Mouse (Mus musculus): ENCODE measurements around the gene Ube2o. TPM values are rescaled to one million over a fixed set of nuclear protein-coding genes. Genes with fewer than 3 reads are reported as not detected.
A peak's percentile ranks its signal among the peaks of the same experiment; 100 is the strongest.

The Ube2o gene
- polyA plus RNA-seq, 2 experiments, result 18.7 to 29.7 TPM

DNA sequence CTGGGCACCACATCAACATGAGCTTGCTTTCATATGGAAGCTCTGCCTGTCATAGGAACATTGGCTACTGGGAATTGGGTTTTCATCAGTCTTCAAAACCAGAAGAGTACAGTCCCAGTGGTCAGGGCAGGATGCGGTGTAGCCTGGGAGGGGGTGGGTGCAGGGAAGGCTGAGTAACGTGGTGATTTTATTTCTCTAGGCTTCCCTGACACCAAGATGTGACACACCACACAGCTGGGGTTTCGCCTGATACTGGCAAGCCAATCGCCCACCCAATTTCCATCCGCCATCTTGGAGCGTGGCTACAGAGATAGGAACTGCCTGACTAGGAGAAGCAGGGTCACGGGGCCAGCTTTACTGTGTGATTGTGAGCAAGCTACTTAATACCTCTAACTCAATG is 37.4 kb upstream of the Ube2o start:
- TF ChIP-seq POLR2A (IDR thresholded peaks at IDR 0.05; ENCODE audit: borderline replicate concordance, extremely low read depth, insufficient read depth, insufficient read length), result no peak
- H3K36me3 ChIP-seq (ENCODE audit: control insufficient read depth, insufficient read depth, low read length), result no peaks in the 10 kb centered on the region
- no peaks in the 10 kb centered on the region for H3K27me3 ChIP-seq (ENCODE audit: control insufficient read depth, insufficient read depth, low read length)
- H3K27ac ChIP-seq (replicated peaks; ENCODE audit: low read depth, low read length), result no peak overlapping the region
- H3K9ac ChIP-seq (ENCODE audit: low read depth, low read length, severe bottlenecking), result no peak overlapping the region
- no peaks in the 10 kb centered on the region for H3K9me3 ChIP-seq (ENCODE audit: control insufficient read depth, low read length)
- H3K4me2 ChIP-seq (replicated peaks; ENCODE audit: low read depth, low read length, severe bottlenecking), result no peak overlapping the region
- ATAC-seq (ENCODE audit: low FRiP score, low read depth), result no peak
- no peak overlapping the region for H3K4me3 ChIP-seq (replicated peaks; ENCODE audit: low read length)
- no peak for DNase-seq (ENCODE audit: low spot score)
- WGBS, result 90% methylated on average over 7 of the region's 7 CpGs
- peaks cover 42% of the 10 kb centered on the region for H3K4me1 ChIP-seq (ENCODE audit: control insufficient read depth, insufficient read depth, low read length)

DNA sequence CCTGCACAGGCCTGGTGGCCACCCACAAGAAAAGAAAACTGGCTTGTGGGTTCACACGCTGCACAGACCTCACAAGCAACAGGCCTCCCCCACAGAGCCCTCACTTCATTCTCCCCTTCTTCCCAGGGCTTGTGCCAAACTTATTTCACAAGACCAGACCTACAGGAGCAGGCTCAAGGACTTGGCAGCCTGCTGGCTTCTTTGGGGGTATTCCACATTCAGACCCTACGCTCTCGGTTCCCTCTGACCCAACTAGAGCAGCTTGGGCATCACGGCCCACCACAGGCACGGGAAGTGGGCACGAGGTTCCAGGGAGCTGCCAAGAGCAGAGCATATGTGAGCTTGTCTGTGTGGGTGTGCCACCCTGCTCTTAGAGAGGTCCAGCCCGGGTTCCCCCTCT is 36.4 kb upstream of the Ube2o start:
- Histone ChIP-seq H3K9me3 (ENCODE audit: control insufficient read depth, low read length) (no peaks in the 10 kb centered on the region), H3K9ac (ENCODE audit: low read depth, low read length, severe bottlenecking) (no peak overlapping the region), H3K36me3 (ENCODE audit: control insufficient read depth, insufficient read depth, low read length) (no peaks in the 10 kb centered on the region), H3K4me3 (replicated peaks; ENCODE audit: low read length) (no peak overlapping the region), H3K27ac (replicated peaks; ENCODE audit: low read depth, low read length) (no peak overlapping the region), H3K4me1 (ENCODE audit: control insufficient read depth, insufficient read depth, low read length) (peaks cover 35% of the 10 kb centered on the region), H3K27me3 (ENCODE audit: control insufficient read depth, insufficient read depth, low read length) (no peaks in the 10 kb centered on the region), H3K4me2 (replicated peaks; ENCODE audit: low read depth, low read length, severe bottlenecking) (no peak overlapping the region)
- 75% methylated on average over 7 of the region's 7 CpGs for WGBS
- no peak for TF ChIP-seq POLR2A (IDR thresholded peaks at IDR 0.05; ENCODE audit: borderline replicate concordance, extremely low read depth, insufficient read depth, insufficient read length)
- ATAC-seq (ENCODE audit: low FRiP score, low read depth) (0 out of 2 replicates have a peak, but pooled peaks have one; percentile 11), DNase-seq (ENCODE audit: low spot score) (no peak)

DNA sequence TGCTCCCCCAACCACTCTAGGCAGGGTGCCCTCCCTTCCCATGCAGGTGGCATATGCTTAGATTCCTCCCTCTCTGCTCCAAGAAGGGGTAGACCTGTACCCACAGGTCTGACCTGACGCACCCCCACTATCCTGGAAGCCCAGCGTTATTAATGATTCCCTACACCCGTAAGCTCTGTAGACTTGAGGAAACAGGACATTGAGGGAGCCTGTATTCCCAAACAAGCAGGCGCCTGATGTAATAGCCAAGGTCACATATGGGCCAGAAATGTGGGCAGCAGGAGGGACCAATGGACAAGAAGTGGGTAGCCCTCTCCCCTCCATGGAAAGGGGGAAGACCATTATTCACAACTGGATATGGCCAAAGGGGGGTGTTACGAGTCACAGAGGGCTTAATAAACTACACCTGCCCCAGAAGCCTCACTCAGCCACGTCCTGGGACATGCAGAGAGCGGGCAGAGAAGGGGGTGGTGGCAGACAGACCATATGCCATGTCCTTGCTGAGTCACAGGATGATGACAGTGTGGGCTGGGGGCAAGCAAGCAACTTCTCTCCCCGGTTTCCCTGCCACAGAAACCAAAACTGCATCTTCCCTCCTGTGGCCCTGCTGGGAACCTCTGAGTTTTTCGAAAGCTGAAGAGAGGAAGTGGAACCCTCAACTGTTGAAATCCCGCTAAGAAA is 35.3 kb upstream of the Ube2o start:
- no peaks in the 10 kb centered on the region for H3K36me3 ChIP-seq (ENCODE audit: control insufficient read depth, insufficient read depth, low read length)
- ATAC-seq (ENCODE audit: low FRiP score, low read depth), result no peak
- 66% methylated on average over 10 of the region's 10 CpGs for WGBS
- H3K4me3 ChIP-seq (replicated peaks; ENCODE audit: low read length), result no peak overlapping the region
- no peak overlapping the region for H3K9ac ChIP-seq (ENCODE audit: low read depth, low read length, severe bottlenecking)
- H3K4me2 ChIP-seq (replicated peaks; ENCODE audit: low read depth, low read length, severe bottlenecking), result no peak overlapping the region
- H3K27me3 ChIP-seq (ENCODE audit: control insufficient read depth, insufficient read depth, low read length), result no peaks in the 10 kb centered on the region
- H3K4me1 ChIP-seq (ENCODE audit: control insufficient read depth, insufficient read depth, low read length), result peaks cover 33% of the 10 kb centered on the region
- H3K9me3 ChIP-seq (ENCODE audit: control insufficient read depth, low read length), result no peaks in the 10 kb centered on the region
- no peak overlapping the region for H3K27ac ChIP-seq (replicated peaks; ENCODE audit: low read depth, low read length)
- no peak for DNase-seq (ENCODE audit: low spot score)
- no peak for TF ChIP-seq POLR2A (IDR thresholded peaks at IDR 0.05; ENCODE audit: borderline replicate concordance, extremely low read depth, insufficient read depth, insufficient read length)

DNA sequence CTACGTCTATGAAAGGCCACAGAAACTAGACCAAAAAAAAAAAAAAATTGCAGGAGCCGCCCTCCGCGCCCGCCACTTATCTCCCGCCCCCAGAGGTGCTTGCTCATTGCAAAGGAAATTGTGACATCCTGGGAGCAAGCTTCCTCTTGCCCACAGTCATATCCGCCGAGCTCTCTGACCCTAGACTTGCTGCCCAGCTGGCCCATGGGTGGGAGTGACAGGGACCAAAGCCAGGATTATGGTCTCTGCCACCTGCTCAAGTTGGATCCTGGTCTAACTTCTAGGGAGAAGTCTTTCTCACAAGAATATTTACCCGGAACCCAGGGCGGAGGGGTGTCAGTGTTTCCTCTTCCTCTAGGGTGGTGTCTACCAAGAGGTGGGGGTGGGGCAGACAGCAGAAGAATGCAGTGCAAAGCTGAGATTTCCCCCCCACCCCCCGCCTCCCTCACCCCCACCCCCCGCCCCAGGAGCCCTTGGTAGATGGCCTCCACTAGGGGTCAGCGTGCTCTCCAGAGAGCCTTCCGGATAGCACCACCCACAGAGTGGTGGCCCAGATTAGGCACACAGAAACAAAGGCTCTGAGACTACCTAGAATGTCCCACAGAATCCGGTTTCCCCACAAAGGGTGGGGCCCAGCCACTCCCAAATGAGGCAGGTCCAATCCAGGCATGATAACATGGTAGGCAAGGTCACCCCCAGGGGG is 34.6 kb upstream of the Ube2o start:
- no peak for DNase-seq (ENCODE audit: low spot score)

GRCm38 (mm10) chr11:116613234-116613633 is 32.0 kb upstream of the Ube2o start:
- no peaks in the 10 kb centered on the region for H3K27me3 ChIP-seq (ENCODE audit: control insufficient read depth, insufficient read depth, low read length)
- H3K4me3 ChIP-seq (replicated peaks; ENCODE audit: low read length), result no peak overlapping the region
- ATAC-seq (ENCODE audit: low FRiP score, low read depth) (no peak), DNase-seq (ENCODE audit: low spot score) (no peak)
- H3K4me2 ChIP-seq (replicated peaks; ENCODE audit: low read depth, low read length, severe bottlenecking), result no peak overlapping the region
- 92% methylated on average over 6 of the region's 6 CpGs for WGBS
- no peak overlapping the region for H3K27ac ChIP-seq (replicated peaks; ENCODE audit: low read depth, low read length)
- H3K4me1 ChIP-seq (ENCODE audit: control insufficient read depth, insufficient read depth, low read length), result peaks cover 7% of the 10 kb centered on the region
- H3K9ac ChIP-seq (ENCODE audit: low read depth, low read length, severe bottlenecking), result no peak overlapping the region; the same call in 1 of the 2 replicates
- TF ChIP-seq POLR2A (IDR thresholded peaks at IDR 0.05; ENCODE audit: borderline replicate concordance, extremely low read depth, insufficient read depth, insufficient read length), result no peak
- no peaks in the 10 kb centered on the region for H3K36me3 ChIP-seq (ENCODE audit: control insufficient read depth, insufficient read depth, low read length)
- no peaks in the 10 kb centered on the region for H3K9me3 ChIP-seq (ENCODE audit: control insufficient read depth, low read length)

More for the DNA sequence above, 34.6 kb upstream of the Ube2o start:
- Histone ChIP-seq H3K4me2 (replicated peaks; ENCODE audit: low read depth, low read length, severe bottlenecking) (no peak overlapping the region), H3K36me3 (ENCODE audit: control insufficient read depth, insufficient read depth, low read length) (no peaks in the 10 kb centered on the region), H3K4me1 (ENCODE audit: control insufficient read depth, insufficient read depth, low read length) (peaks cover 27% of the 10 kb centered on the region), H3K9ac (ENCODE audit: low read depth, low read length, severe bottlenecking) (no peak overlapping the region), H3K27ac (replicated peaks; ENCODE audit: low read depth, low read length) (no peak overlapping the region), H3K9me3 (ENCODE audit: control insufficient read depth, low read length) (no peaks in the 10 kb centered on the region), H3K27me3 (ENCODE audit: control insufficient read depth, insufficient read depth, low read length) (no peaks in the 10 kb centered on the region), H3K4me3 (replicated peaks; ENCODE audit: low read length) (no peak overlapping the region)
- TF ChIP-seq POLR2A (IDR thresholded peaks at IDR 0.05; ENCODE audit: borderline replicate concordance, extremely low read depth, insufficient read depth, insufficient read length), result no peak
- no peak for ATAC-seq (ENCODE audit: low FRiP score, low read depth)
- WGBS, result 53% methylated on average over 15 of the region's 15 CpGs
